Mouse (Mus musculus) kidney, embryonic 14.5 days (tissue): Measurements from ENCODE around the gene Tmf1. TPM values are rescaled to one million over a fixed set of nuclear protein-coding genes. Genes with fewer than 3 reads are reported as not detected.

Source experiments
- ATAC-seq: fragments of 200-750 bp; cut with Nextera tagmentation; 2 replicates; pipeline ENCODE4 v1.8.0; 2017; ENCODE audit warnings: moderate number of reproducible peaks, mild to moderate bottlenecking, moderate TSS enrichment, moderate library complexity; ENCODE audit not compliant: low FRiP score, low TSS enrichment
- H3K27ac ChIP-seq: fragments of 300-500 bp; sonication (generic); 2 replicates; pipeline ENCODE4 v1.5.1; 2014; ENCODE audit warnings: low read depth, mild to moderate bottlenecking, low read length, moderate library complexity, mixed read lengths
- H3K27me3 ChIP-seq: fragments of 300-500 bp; sonication (generic); 2 replicates; pipeline ENCODE4 v1.6.1; 2014; ENCODE audit warnings: mild to moderate bottlenecking, low read length; ENCODE audit not compliant: control insufficient read depth, insufficient read depth
- H3K36me3 ChIP-seq: fragments of 300-500 bp; sonication (generic); 2 replicates; pipeline ENCODE4 v1.6.1; 2014; ENCODE audit warnings: low read length, mixed read lengths; ENCODE audit not compliant: control insufficient read depth, insufficient read depth
- H3K4me1 ChIP-seq: fragments of 300-500 bp; sonication (generic); 2 replicates; pipeline ENCODE4 v1.6.1; 2014; ENCODE audit warnings: low read length, mixed read lengths; ENCODE audit not compliant: control insufficient read depth, insufficient read depth
- H3K4me2 ChIP-seq: fragments of 300-500 bp; sonication (generic); replicated peaks from 2 replicates; pipeline ENCODE4 v1.6.1; 2014; ENCODE audit warnings: low read depth, mild to moderate bottlenecking, low read length
- H3K4me3 ChIP-seq: fragments of 300-500 bp; sonication (generic); 2 replicates; pipeline ENCODE4 v1.5.1; 2014; ENCODE audit warnings: mild to moderate bottlenecking, low read length
- H3K9ac ChIP-seq: fragments of 300-500 bp; sonication (generic); 2 replicates; pipeline ENCODE4 v1.6.1; 2014; ENCODE audit warnings: low read depth, mild to moderate bottlenecking, low read length, moderate library complexity
- H3K9me3 ChIP-seq: fragments of 300-500 bp; sonication (generic); 2 replicates; pipeline ENCODE4 v1.6.1; 2016; ENCODE audit warnings: low read length; ENCODE audit not compliant: control insufficient read depth
- WGBS: fragments of 180-500 bp; shearing (Covaris S2); extraction: QIAGEN DNeasy Blood & Tissue Kit; methylation state at CpG from one replicate; pipeline ENCODE4 v1.1.7; 2014; 5-methylcytosine and 5-hydroxymethylcytosine counted together
- polyA plus RNA-seq: library from polyadenylated mRNA; unstranded; fragments of >200 nt; fragmentation: Nextera tagmentation; extraction: Ambion mirVana; gene quantifications from 2 replicates; pipeline ENCODE4 v1.2.1, GENCODE M21; 2014

The Tmf1 gene
- polyA plus RNA-seq, result 33.6 and 36.7 TPM in 2 replicates

GRCm38 (mm10) chr6:97178491-97179366 is at the start of gene Tmf1:
Tmf1 (minus strand) TSS chr6:97179122.
- H3K9ac ChIP-seq, result peak within 1 kb of the TSS; percentile 95
- H3K27ac ChIP-seq, result peak within 1 kb of the TSS; percentile 93
- ATAC-seq, result peak; percentile 98
- under 1% methylated on average over 67 of the region's 80 CpGs for WGBS
- peak within 1 kb of the TSS; percentile 68 for H3K4me2 ChIP-seq
- H3K4me1 ChIP-seq, result peaks cover 11% of the 10 kb centered on the region
- H3K4me3 ChIP-seq, result peak within 1 kb of the TSS; percentile 95
- H3K36me3 ChIP-seq, result peaks cover 15% of the 10 kb centered on the region
- H3K9me3 ChIP-seq, result no peaks in the 10 kb centered on the region
- H3K27me3 ChIP-seq, result no peaks in the 10 kb centered on the region

DNA sequence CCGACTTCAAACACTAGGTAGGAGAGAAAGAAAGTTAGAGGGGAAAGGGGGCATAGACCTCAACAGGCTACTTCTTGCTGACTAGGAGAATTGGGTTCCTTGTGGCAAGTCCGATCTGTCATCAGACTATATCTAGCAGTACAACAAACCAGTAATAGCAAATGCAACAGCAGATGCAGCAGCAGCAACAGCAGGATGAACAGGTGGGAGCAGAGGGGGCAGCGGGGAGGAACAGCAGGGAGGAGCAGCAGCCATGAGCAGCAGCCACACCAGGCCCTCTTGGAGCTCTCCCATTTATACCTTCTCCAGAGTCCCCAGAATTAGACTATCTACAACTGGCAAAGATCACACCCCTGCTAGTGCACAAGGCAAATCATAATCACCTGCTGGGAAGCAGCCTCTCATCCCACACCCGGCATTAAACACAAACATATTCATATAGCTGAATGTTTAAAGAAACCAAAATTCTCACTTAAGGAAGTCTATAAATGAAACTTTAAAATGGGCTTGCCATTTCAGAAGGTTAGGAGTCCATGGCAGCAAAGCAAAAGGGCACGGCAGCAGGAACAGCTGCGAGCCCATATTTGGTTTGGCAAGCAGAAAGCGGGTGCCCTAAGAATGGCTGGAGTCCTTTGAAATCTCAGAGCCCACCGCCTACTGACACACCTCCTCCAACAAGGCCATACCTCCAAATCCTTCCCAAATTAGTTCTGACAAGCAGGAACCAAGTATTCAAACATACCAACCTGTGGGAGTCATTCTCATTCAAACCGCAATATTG is 48.3 kb upstream of the Tmf1 start:
- Histone ChIP-seq H3K4me2 (no peak overlapping the region), H3K9ac (no peak overlapping the region), H3K4me3 (no peak overlapping the region), H3K4me1 (no peaks in the 10 kb centered on the region), H3K36me3 (no peaks in the 10 kb centered on the region; the same call in 1 of the 2 replicates), H3K9me3 (no peaks in the 10 kb centered on the region), H3K27ac (no peak overlapping the region), H3K27me3 (no peaks in the 10 kb centered on the region)
- no peak for ATAC-seq
- 92% methylated on average over 9 of the region's 9 CpGs for WGBS

DNA sequence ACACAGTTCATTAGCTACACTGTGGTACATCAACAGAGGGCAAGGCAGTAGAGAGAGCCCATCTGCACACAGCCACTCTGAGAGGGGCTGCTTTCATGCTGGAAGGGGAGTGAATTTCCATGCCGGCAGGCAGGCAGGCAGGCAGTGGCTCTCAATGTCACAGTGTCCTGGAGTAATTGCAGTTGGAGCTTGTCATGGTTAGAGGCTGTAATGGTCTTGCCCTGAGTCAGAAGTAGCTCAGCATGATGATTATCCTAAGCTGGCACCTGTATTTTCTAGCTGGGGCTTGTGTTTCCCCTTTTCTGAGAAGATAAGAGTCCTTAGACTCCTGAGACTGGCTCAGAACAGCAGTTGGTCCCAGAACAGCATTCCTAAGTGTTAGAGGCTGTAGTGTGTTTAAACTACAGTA is 47.2 kb upstream of the Tmf1 start:
- Histone ChIP-seq H3K4me2 (no peak overlapping the region), H3K9ac (no peak overlapping the region), H3K4me1 (no peaks in the 10 kb centered on the region), H3K27ac (no peak overlapping the region), H3K9me3 (no peaks in the 10 kb centered on the region), H3K4me3 (no peak overlapping the region), H3K36me3 (no peaks in the 10 kb centered on the region; the same call in 1 of the 2 replicates), H3K27me3 (no peaks in the 10 kb centered on the region)
- no peak for ATAC-seq
- WGBS, result 71% methylated on average over 1 of the region's 1 CpGs

- Histone ChIP-seq H3K9me3 (no peaks in the 10 kb centered on the region), H3K9ac (no peak overlapping the region), H3K4me3 (no peak overlapping the region), H3K4me1 (no peaks in the 10 kb centered on the region), H3K36me3 (no peaks in the 10 kb centered on the region; the same call in 1 of the 2 replicates), H3K27me3 (no peaks in the 10 kb centered on the region), H3K27ac (no peak overlapping the region), H3K4me2 (no peak overlapping the region)
- WGBS, result 91% methylated on average over 8 of the region's 8 CpGs
- ATAC-seq, result no peak
These were observed 45.6 kb upstream of the Tmf1 start for GRCm38 (mm10) chr6:97224505-97224904.

DNA sequence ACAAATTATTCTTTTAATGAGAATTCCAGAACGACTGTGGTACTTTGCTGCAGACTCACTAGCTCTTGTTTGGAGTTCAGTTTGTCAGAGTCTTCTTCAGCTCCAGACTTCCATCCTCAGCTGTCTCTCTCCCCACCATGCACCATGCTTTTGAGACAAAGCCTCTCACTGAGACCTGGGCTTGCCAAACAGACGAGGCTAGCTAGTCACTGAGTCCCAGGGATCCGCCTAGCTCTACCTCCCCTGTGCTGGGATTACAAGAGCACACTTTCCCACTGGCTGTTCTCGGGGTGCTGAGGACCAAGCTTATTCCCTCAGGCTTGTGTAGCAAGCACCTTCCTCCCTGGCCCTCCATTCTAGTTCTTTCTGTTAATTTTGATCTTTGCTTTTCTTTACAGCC is 44.6 kb upstream of the Tmf1 start:
- Histone ChIP-seq H3K36me3 (no peaks in the 10 kb centered on the region), H3K9ac (no peak overlapping the region), H3K4me2 (no peak overlapping the region), H3K4me3 (no peak overlapping the region), H3K27ac (no peak overlapping the region), H3K27me3 (no peaks in the 10 kb centered on the region), H3K9me3 (no peaks in the 10 kb centered on the region), H3K4me1 (no peaks in the 10 kb centered on the region)
- no peak for ATAC-seq
- 86% methylated on average over 4 of the region's 4 CpGs for WGBS

GRCm38 (mm10) chr6:97222931-97223467 is 44.1 kb upstream of the Tmf1 start:
- Histone ChIP-seq H3K9ac (no peak overlapping the region), H3K9me3 (no peaks in the 10 kb centered on the region), H3K27me3 (no peaks in the 10 kb centered on the region), H3K27ac (no peak overlapping the region), H3K36me3 (no peaks in the 10 kb centered on the region), H3K4me2 (no peak overlapping the region), H3K4me3 (no peak overlapping the region), H3K4me1 (no peaks in the 10 kb centered on the region)
- 66% methylated on average over 5 of the region's 5 CpGs for WGBS
- ATAC-seq, result no peak

DNA sequence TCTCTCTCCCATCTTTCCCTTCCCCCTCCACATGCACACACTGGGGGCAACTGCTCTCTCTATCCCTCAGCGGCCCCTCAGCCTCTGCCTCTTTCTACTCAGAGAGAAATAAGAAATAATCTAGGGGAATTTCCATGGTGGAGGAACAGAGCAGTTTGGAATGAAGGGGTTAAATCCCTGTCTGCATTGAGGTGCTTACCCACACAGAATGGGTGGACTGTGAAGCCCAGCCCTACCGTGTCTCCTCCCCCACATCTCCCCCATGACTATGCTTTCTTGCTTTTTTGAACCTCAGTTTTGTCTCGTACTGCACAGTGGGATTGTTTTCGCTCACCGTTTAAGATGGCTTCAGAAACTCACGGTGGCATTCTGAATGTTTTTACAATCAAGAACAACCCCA is 43.4 kb upstream of the Tmf1 start:
- Histone ChIP-seq H3K27ac (no peak overlapping the region), H3K36me3 (no peaks in the 10 kb centered on the region)
- 0 out of 2 replicates have a peak, but pooled peaks have one; percentile 32 for ATAC-seq

DNA sequence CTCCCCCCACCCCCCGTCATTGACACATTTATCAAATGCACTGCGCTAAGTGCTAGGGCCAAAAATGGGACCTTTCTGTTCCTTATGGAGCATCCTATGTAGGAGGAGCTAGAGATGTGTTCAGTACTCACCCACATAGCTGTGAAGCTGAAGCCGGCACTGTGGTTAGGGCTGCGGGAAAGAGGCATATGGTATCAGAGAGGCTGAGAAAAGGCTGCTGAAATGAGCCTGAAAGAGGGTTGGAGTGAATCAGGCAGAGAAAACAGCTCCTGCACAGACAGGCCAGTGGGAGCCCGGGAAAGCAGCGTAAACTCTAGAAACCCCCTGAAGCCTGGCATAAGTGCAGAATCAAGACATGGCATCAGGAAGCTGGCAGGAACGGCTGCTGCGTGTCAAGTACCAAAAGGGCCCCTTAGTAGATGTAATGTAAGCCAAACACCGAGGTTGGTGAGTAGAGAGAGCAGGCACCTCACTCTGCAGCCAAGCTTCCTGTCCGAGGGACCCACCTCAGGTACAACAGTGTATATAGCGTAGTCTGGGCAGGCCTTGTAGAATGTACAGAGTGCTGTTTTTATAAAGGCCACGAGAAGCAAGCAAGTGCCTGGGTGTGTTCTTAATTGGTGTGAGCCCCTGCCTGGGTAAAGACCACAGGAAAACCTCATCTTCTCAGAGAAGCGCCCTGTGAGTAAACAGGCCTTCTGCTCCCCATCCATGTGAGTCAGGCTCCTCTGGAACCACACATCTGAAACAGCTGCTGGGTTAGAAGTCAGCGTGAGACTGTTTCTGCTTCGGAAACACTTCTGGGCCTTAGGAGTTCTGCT is 42.5 kb upstream of the Tmf1 start:
- Histone ChIP-seq H3K4me3 (no peak overlapping the region), H3K4me2 (no peak overlapping the region), H3K9me3 (no peaks in the 10 kb centered on the region), H3K9ac (no peak overlapping the region), H3K27me3 (no peaks in the 10 kb centered on the region), H3K27ac (no peak overlapping the region), H3K36me3 (no peaks in the 10 kb centered on the region), H3K4me1 (no peaks in the 10 kb centered on the region)
- WGBS, result 71% methylated on average over 15 of the region's 15 CpGs
- no peak for ATAC-seq

More for the DNA sequence above, 43.4 kb upstream of the Tmf1 start:
- Histone ChIP-seq H3K9me3 (no peaks in the 10 kb centered on the region), H3K9ac (no peak overlapping the region), H3K4me1 (no peaks in the 10 kb centered on the region), H3K4me2 (no peak overlapping the region), H3K4me3 (no peak overlapping the region), H3K27me3 (no peaks in the 10 kb centered on the region)
- WGBS, result 44% methylated on average over 6 of the region's 6 CpGs
